Mouse (Mus musculus) megakaryocyte, embryonic 14.5 days (primary cell): ENCODE measurements around the gene Ric8b. TPM values are rescaled to one million over a fixed set of nuclear protein-coding genes. Genes with fewer than 3 reads are reported as not detected.

Experiments used
- H3K27me3 ChIP-seq: replicated peaks from 2 replicates; pipeline ENCODE3; 2012; ENCODE audit warnings: inconsistent platforms
- H3K36me3 ChIP-seq: replicated peaks from 2 replicates; pipeline ENCODE3; 2012; ENCODE audit warnings: low read length, inconsistent platforms, mixed read lengths
- H3K4me1 ChIP-seq: 2 replicates; pipeline ENCODE4 v1.6.1; 2012; ENCODE audit warnings: inconsistent platforms
- H3K4me3 ChIP-seq: replicated peaks from 2 replicates; pipeline ENCODE3; 2012; ENCODE audit warnings: moderate library complexity, mild to moderate bottlenecking, inconsistent platforms
- H3K9me3 ChIP-seq: 2 replicates; pipeline ENCODE4 v1.6.1; 2012; ENCODE audit warnings: inconsistent platforms
- FLI1 ChIP-seq: IDR thresholded peaks from 2 replicates; pipeline ENCODE4 v1.6.1; 2012; ENCODE audit warnings: low read length, inconsistent platforms, mixed read lengths
- GATA1 ChIP-seq: IDR thresholded peaks from 3 replicates; pipeline ENCODE4 v1.6.1; 2012; ENCODE audit warnings: mixed read lengths, low read length, inconsistent platforms, borderline replicate concordance
- polyA plus RNA-seq: library from polyadenylated mRNA; stranded (reverse); fragments of >175 nt; gene quantifications from 2 replicates; pipeline ENCODE4 v1.2.3, GENCODE M21; 2012; ENCODE audit warnings: low replicate concordance; ENCODE audit not compliant: insufficient read depth

Ric8b gene
- polyA plus RNA-seq, 1 experiment = 2.9 TPM

- Histone ChIP-seq H3K36me3 (peaks cover 80% of the 10 kb centered on the region), H3K27me3 (no peaks in the 10 kb centered on the region), H3K4me1 (peaks cover 83% of the 10 kb centered on the region), H3K4me3 (no peak overlapping the region), H3K9me3 (no peaks in the 10 kb centered on the region)
- TF ChIP-seq FLI1 (no peak), GATA1 (no peak)
Observed at GRCm38 (mm10) chr10:84954236-84954635, 36.8 kb downstream of the Ric8b start.

GRCm38 (mm10) chr10:84956173-84956572, 38.8 kb downstream of the Ric8b start:
- H3K4me3 ChIP-seq = peak overlapping the region; percentile 67
- H3K9me3 ChIP-seq = no peaks in the 10 kb centered on the region
- TF ChIP-seq FLI1 (no peak), GATA1 (no peak)
- H3K36me3 ChIP-seq = peaks cover 80% of the 10 kb centered on the region
- no peaks in the 10 kb centered on the region for H3K27me3 ChIP-seq
- peaks cover 66% of the 10 kb centered on the region for H3K4me1 ChIP-seq

GRCm38 (mm10) chr10:84958597-84958996, 41.2 kb downstream of the Ric8b start:
- Histone ChIP-seq H3K27me3 (no peaks in the 10 kb centered on the region), H3K9me3 (no peaks in the 10 kb centered on the region), H3K36me3 (peaks cover 82% of the 10 kb centered on the region), H3K4me3 (no peak overlapping the region), H3K4me1 (peaks cover 60% of the 10 kb centered on the region)
- TF ChIP-seq GATA1 = no peak
- TF ChIP-seq FLI1 = no peak

- TF ChIP-seq GATA1 (no peak), FLI1 (no peak)
- H3K9me3 ChIP-seq = no peaks in the 10 kb centered on the region
- peaks cover 46% of the 10 kb centered on the region for H3K4me1 ChIP-seq
- H3K27me3 ChIP-seq = no peaks in the 10 kb centered on the region
- H3K36me3 ChIP-seq = peaks cover 86% of the 10 kb centered on the region
- no peak overlapping the region for H3K4me3 ChIP-seq
Observed at GRCm38 (mm10) chr10:84960380-84960930, 43.0 kb downstream of the Ric8b start.

GRCm38 (mm10) chr10:84963126-84963525, 45.7 kb downstream of the Ric8b start:
- Histone ChIP-seq H3K9me3 (no peaks in the 10 kb centered on the region), H3K36me3 (peaks cover 92% of the 10 kb centered on the region), H3K4me3 (no peak overlapping the region), H3K4me1 (peaks cover 45% of the 10 kb centered on the region), H3K27me3 (no peaks in the 10 kb centered on the region)
- TF ChIP-seq GATA1 = no peak
- no peak for TF ChIP-seq FLI1

GRCm38 (mm10) chr10:84963726-84964125, 46.3 kb downstream of the Ric8b start:
- TF ChIP-seq FLI1 (no peak), GATA1 (no peak)
- peaks cover 47% of the 10 kb centered on the region for H3K4me1 ChIP-seq
- H3K9me3 ChIP-seq = no peaks in the 10 kb centered on the region
- H3K4me3 ChIP-seq = no peak overlapping the region
- peaks cover 87% of the 10 kb centered on the region for H3K36me3 ChIP-seq
- no peaks in the 10 kb centered on the region for H3K27me3 ChIP-seq

GRCm38 (mm10) chr10:84966542-84966941, 49.1 kb downstream of the Ric8b start:
- Histone ChIP-seq H3K4me3 (no peak overlapping the region), H3K27me3 (no peaks in the 10 kb centered on the region), H3K36me3 (peaks cover 86% of the 10 kb centered on the region), H3K9me3 (no peaks in the 10 kb centered on the region), H3K4me1 (peaks cover 60% of the 10 kb centered on the region)
- TF ChIP-seq GATA1 = no peak
- TF ChIP-seq FLI1 = no peak

- peaks cover 86% of the 10 kb centered on the region for H3K36me3 ChIP-seq
- no peaks in the 10 kb centered on the region for H3K9me3 ChIP-seq
- TF ChIP-seq FLI1 = no peak
- no peak for TF ChIP-seq GATA1
- peaks cover 52% of the 10 kb centered on the region for H3K4me1 ChIP-seq
- no peaks in the 10 kb centered on the region for H3K27me3 ChIP-seq
- no peak overlapping the region for H3K4me3 ChIP-seq
Observed at GRCm38 (mm10) chr10:84967645-84968044, 50.2 kb downstream of the Ric8b start.

GRCm38 (mm10) chr10:84968852-84969704, 51.7 kb downstream of the Ric8b start:
- H3K4me3 ChIP-seq = no peak overlapping the region
- H3K27me3 ChIP-seq = no peaks in the 10 kb centered on the region
- TF ChIP-seq FLI1 (no peak), GATA1 (no peak)
- peaks cover 43% of the 10 kb centered on the region for H3K4me1 ChIP-seq
- H3K9me3 ChIP-seq = no peaks in the 10 kb centered on the region
- H3K36me3 ChIP-seq = peaks cover 82% of the 10 kb centered on the region

GRCm38 (mm10) chr10:84975264-84975663, 57.8 kb downstream of the Ric8b start:
- TF ChIP-seq GATA1 (no peak), FLI1 (no peak)
- no peaks in the 10 kb centered on the region for H3K27me3 ChIP-seq
- no peaks in the 10 kb centered on the region for H3K9me3 ChIP-seq
- no peak overlapping the region for H3K4me3 ChIP-seq
- H3K4me1 ChIP-seq = peaks cover 19% of the 10 kb centered on the region
- H3K36me3 ChIP-seq = peaks cover 94% of the 10 kb centered on the region
